Mouse (Mus musculus) ES-E14 (cell line): ENCODE measurements around the gene Bmp2k. TPM values are rescaled to one million over a fixed set of nuclear protein-coding genes. Genes with fewer than 3 reads are reported as not detected.
A peak's percentile ranks its signal among the peaks of the same experiment; 100 is the strongest.

Experiments
- DNase-seq: peaks from one replicate; pipeline ENCODE4 v3.0.0-alpha.2; 2013; ENCODE audit warnings: low read depth, low spot score
- H3K27ac ChIP-seq: 2 replicates; pipeline ENCODE4 v1.5.1; 2012; ENCODE audit warnings: low read depth, mild to moderate bottlenecking, low read length, moderate library complexity, mixed read lengths; ENCODE audit not compliant: poor library complexity, insufficient read depth, severe bottlenecking
- H3K36me3 ChIP-seq: 2 replicates; pipeline ENCODE4 v1.6.1; 2012; ENCODE audit warnings: mild to moderate bottlenecking, low read length, moderate library complexity, mixed read lengths; ENCODE audit not compliant: control insufficient read depth, poor library complexity, insufficient read depth, severe bottlenecking
- H3K4me1 ChIP-seq, 2 experiments: fragments of 150-350 bp in 1 of 2; sonication (generic) in 1 of 2; 2 replicates each; pipeline ENCODE4 v1.6.1; 2012; ENCODE audit warnings: low read length in 2 of 2, mild to moderate bottlenecking in 1 of 2, mixed read lengths in 1 of 2; ENCODE audit not compliant: control insufficient read depth in 2 of 2, insufficient read depth in 2 of 2, poor library complexity in 1 of 2
- H3K4me3 ChIP-seq, 2 experiments: fragments of 150-350 bp in 1 of 2; sonication (generic) in 1 of 2; 2 replicates each; pipeline ENCODE4 v1.5.1; 2012; ENCODE audit warnings: low read length in 2 of 2, low read depth in 1 of 2, mild to moderate bottlenecking in 1 of 2, mixed read lengths in 1 of 2; ENCODE audit not compliant: insufficient read depth in 1 of 2, poor library complexity in 1 of 2, severe bottlenecking in 1 of 2
- H3K9ac ChIP-seq: 2 replicates; pipeline ENCODE4 v1.6.1; 2012; ENCODE audit warnings: low read depth, mild to moderate bottlenecking, low read length, mixed read lengths; ENCODE audit not compliant: poor library complexity, insufficient read depth, severe bottlenecking
- H3K9me3 ChIP-seq: fragments of 150-350 bp; sonication (generic); 2 replicates; pipeline ENCODE4 v1.6.1; 2012; ENCODE audit warnings: low read depth, mild to moderate bottlenecking, low read length; ENCODE audit not compliant: control insufficient read depth, insufficient read depth
- CHD2 ChIP-seq: IDR thresholded peaks from 2 replicates; pipeline ENCODE4 v1.6.1; 2014; ENCODE audit warnings: mild to moderate bottlenecking, low read depth, low read length, inconsistent platforms
- HCFC1 ChIP-seq: IDR thresholded peaks from 2 replicates; pipeline ENCODE4 v1.6.1; 2012; ENCODE audit warnings: low read length, inconsistent platforms, borderline replicate concordance; ENCODE audit not compliant: insufficient read depth
- MAFK ChIP-seq: IDR thresholded peaks from 2 replicates; pipeline ENCODE4 v1.6.1; 2014; ENCODE audit warnings: mild to moderate bottlenecking, low read depth, low read length, inconsistent platforms; ENCODE audit not compliant: insufficient read depth
- ZC3H11A ChIP-seq: IDR thresholded peaks from 2 replicates; pipeline ENCODE4 v1.6.1; 2012; ENCODE audit warnings: low read depth, mild to moderate bottlenecking, inconsistent platforms, low read length, borderline replicate concordance
- ZNF384 ChIP-seq: IDR thresholded peaks from 2 replicates; pipeline ENCODE4 v1.6.1; 2012; ENCODE audit warnings: low read depth, low read length, inconsistent platforms
- in situ Hi-C, 2 experiments: fragments of 600-800 bp; cut with MboI; formaldehyde crosslinking; loops; one replicate each; pipeline ENCODE4 v1.15.1; 2025; ENCODE audit warnings: low sequenced_read_pairs in 2 of 2, inconsistent platforms in 1 of 2; ENCODE audit not compliant: unreplicated experiment in 2 of 2
- total RNA-seq: library from RNA; depleted of rRNA; stranded (reverse); fragments of 300-350 nt; gene quantifications from 2 replicates; pipeline ENCODE4 v1.2.3, GENCODE M21; 2012

The Bmp2k gene
- total RNA-seq, 1 experiment: 7.1 TPM

DNA sequence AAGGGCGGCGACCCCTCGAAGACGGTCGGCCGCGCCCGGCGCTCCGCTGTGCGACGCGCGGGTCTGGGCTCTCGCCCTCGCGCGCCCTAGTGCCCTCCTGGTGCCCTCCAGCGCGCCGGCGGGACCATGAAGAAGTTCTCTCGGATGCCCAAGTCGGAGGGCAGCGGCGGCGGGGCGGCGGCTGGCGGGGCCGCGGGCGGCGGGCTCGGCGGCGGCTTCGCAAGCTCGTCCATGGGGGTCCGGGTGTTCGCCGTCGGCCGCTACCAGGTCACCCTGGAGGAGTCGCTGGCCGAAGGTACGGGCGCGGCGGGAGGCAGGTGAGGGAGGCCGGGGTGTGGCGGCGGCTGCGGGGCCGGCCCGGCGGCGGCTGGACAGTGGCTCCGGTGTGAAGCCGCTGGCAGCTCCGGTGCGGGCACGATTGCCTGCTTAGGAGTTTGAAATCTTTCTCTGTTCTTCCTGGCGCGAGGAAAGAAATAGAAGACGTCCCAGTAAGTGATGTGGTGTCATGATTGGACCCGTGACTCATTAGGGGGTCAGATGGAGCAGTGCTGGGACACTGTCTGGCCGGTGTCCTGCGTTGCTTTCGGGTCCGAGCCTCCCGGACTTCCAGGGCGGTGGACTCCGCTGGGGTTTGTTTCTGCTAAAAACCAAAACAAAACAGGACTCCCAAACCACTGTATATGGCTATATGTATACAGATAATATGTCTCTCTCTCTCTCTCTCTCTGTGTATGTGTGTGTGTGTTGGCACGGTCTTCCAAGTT, 495 bp downstream of the Bmp2k start:
- Histone ChIP-seq H3K36me3 (no peaks in the 10 kb centered on the region), H3K27ac (no peak overlapping the region), H3K4me1 (0 out of 4 replicates have a peak, but pooled peaks cover 0 to 2% of the 10 kb centered on the region in 2 experiments), H3K9me3 (no peaks in the 10 kb centered on the region), H3K4me3 (peak overlapping the region; percentile 68 to 94), H3K9ac (peak overlapping the region; percentile 82)
- no peak for DNase-seq
- no peak for TF ChIP-seq HCFC1
- TF ChIP-seq ZNF384: no peak
- no peak for TF ChIP-seq ZC3H11A
- TF ChIP-seq MAFK: no peak
- no peak for TF ChIP-seq CHD2
- in situ Hi-C loops: no loop called here

DNA sequence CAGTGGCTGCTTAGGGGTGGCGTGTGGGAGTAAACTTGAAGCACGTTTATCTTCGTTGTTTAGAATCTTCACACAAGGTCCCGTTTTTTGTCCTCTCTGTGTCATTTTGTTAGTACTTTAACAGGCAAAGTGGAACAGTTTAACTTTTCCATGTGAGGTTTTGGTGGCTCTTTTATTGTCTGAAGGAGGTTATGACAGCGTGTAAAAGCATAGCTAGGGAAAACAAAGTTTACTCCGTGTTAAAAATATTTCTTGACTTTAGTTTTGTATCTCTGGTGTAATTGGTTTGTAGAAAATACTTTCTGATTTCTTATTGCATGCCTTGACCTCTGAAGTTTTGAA, 1.0 kb downstream of the Bmp2k start:
- H3K36me3 ChIP-seq: no peaks in the 10 kb centered on the region
- H3K4me1 ChIP-seq: 0 out of 4 replicates have a peak, but pooled peaks cover 0 to 2% of the 10 kb centered on the region in 2 experiments
- no peak overlapping the region for H3K9ac ChIP-seq
- TF ChIP-seq CHD2 (no peak), ZNF384 (no peak), ZC3H11A (no peak), MAFK (no peak), HCFC1 (no peak)
- peak overlapping the region; percentile 68 to 94 for H3K4me3 ChIP-seq
- no peak overlapping the region for H3K27ac ChIP-seq
- in situ Hi-C loops: no loop called here
- H3K9me3 ChIP-seq: no peaks in the 10 kb centered on the region
- DNase-seq: no peak

DNA sequence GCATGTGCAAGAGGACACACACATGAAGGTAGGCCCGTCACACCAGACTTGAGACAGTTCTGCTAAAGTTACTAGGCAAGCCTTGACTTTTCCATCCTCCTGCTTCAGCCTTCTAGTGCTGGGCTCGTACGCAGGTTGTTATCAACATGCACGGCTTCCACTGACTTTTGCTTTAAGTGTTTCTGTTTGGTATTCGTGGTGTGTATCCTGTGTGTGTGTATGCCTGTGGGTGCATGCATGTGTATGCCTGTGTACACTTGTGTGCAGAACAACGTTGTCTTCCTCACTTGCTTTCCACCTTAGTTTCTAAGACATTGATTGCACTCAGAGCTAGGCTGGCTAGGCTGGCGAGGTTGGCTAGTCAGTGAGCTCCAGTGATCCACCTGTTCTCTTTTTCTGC, 2.1 kb downstream of the Bmp2k start:
- Histone ChIP-seq H3K4me1 (0 out of 4 replicates have a peak, but pooled peaks cover 0 to 2% of the 10 kb centered on the region in 2 experiments), H3K27ac (no peak overlapping the region), H3K9me3 (no peaks in the 10 kb centered on the region), H3K4me3 (no peak overlapping the region), H3K36me3 (no peaks in the 10 kb centered on the region), H3K9ac (no peak overlapping the region)
- in situ Hi-C loops: no loop called here
- DNase-seq: no peak
- TF ChIP-seq ZC3H11A (no peak), CHD2 (no peak), ZNF384 (no peak), MAFK (no peak), HCFC1 (no peak)

DNA sequence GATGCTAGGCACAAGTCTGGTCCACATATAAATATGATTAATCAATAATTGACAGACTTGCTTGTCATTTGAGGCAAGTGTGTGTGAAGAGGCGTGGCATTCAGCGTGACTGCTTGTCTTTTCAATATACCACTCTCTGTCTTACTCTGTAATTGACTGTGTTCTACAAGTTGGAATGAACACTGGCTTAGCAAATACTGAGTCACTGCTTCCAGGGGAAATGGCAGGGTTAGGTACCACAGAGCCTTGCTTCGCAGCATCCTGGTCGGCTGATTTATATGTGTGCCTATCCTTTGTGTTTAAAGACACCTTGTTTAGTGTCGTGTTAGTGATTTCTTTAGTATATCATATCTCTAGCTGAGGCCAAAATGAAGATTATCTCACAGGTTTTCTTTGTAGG, 3.0 kb downstream of the Bmp2k start:
- H3K9ac ChIP-seq: no peak overlapping the region
- in situ Hi-C loops: no loop called here
- peaks cover 0 to 2% of the 10 kb centered on the region in 2 experiments; a peak in 2 of 4 replicates for H3K4me1 ChIP-seq
- no peak for TF ChIP-seq HCFC1
- no peak for TF ChIP-seq MAFK
- TF ChIP-seq ZC3H11A: no peak
- TF ChIP-seq CHD2: no peak
- TF ChIP-seq ZNF384: no peak
- H3K36me3 ChIP-seq: no peaks in the 10 kb centered on the region
- no peaks in the 10 kb centered on the region for H3K9me3 ChIP-seq
- no peak overlapping the region for H3K27ac ChIP-seq
- DNase-seq: no peak
- no peak overlapping the region for H3K4me3 ChIP-seq

DNA sequence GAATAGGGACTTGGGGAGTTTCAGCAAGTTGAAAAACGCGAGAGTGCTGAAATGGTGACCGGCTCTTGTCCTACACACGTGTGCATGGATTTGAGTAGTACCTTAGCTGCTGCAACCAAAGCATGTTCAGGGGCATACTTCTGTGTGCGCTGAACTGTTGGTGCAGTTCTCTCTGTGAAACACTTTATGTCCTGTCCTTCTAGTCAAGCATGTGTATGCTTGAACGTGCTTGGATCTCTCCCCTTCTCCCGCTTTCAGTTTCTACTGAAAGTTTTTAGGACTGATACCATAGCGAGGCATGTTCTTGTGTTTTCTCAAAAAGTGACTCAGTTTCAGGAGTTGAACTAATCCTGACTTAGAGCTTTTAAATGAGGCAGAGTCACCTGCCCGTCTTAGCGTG, 3.7 kb downstream of the Bmp2k start:
- TF ChIP-seq CHD2 (no peak), ZNF384 (no peak), MAFK (no peak), HCFC1 (no peak), ZC3H11A (no peak)
- H3K4me1 ChIP-seq: peaks cover 0 to 2% of the 10 kb centered on the region in 2 experiments; a peak in 2 of 4 replicates
- DNase-seq: no peak
- H3K9me3 ChIP-seq: no peaks in the 10 kb centered on the region
- in situ Hi-C loops: no loop called here
- H3K4me3 ChIP-seq: no peak overlapping the region
- H3K27ac ChIP-seq: no peak overlapping the region
- no peak overlapping the region for H3K9ac ChIP-seq
- no peaks in the 10 kb centered on the region for H3K36me3 ChIP-seq
